ENCODE assay signal across 1 mouse cellular context in genomic region chr4:117829260-117830123, GRCm38 (mm10).
A peak's percentile ranks its signal among the peaks of the same experiment; 100 is the strongest.
TF ChIP-seq lines count a peak whose summit lies in the region.

No protein-coding gene starts in this region.

TF ChIP-seq in CH12.LX, 34 proteins besides CTCF, POLR2A, EP300 and RAD21:
- peak; percentile 87 for TF ChIP-seq SMC3 (IDR thresholded peaks at IDR 0.05; ENCODE audit: low read depth, low read length)
- TF ChIP-seq TBP (conservative IDR thresholded peaks at IDR 0.05; ENCODE audit: low read depth, low read length) = no peak
